Mouse (Mus musculus) lung, postnatal 25 days (tissue): Measurements from ENCODE around the gene Atg9b.
A peak's percentile ranks its signal among the peaks of the same experiment; 100 is the strongest.

Experiments
- DNase-seq: peaks from one replicate; pipeline ENCODE4 v3.0.0; 2022; ENCODE audit warnings: low spot score

The Atg9b gene

DNA sequence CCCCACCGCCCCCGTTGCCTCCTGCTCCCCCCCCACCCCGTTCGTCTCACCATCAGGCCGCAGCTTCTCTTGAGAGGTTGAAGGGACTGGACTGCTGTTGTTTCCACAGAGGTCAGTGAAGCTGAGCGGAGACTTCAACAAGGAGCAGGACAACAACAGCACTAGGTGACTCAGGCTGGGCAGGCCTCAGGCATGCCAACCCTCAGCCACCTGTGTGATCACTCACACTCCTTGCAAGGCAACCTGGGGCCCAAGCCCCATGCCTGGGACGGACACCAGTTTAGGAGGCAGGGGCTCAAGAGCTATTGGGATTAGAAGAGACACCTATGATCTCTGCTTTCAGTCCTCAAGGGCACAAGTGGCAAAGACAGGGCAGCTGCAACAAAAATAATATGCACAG is at the start of gene Atg9b:
Atg9b (minus strand) TSS at position 280 of the 400 bp plus-strand sequence.
- DNase-seq: no peak

DNA sequence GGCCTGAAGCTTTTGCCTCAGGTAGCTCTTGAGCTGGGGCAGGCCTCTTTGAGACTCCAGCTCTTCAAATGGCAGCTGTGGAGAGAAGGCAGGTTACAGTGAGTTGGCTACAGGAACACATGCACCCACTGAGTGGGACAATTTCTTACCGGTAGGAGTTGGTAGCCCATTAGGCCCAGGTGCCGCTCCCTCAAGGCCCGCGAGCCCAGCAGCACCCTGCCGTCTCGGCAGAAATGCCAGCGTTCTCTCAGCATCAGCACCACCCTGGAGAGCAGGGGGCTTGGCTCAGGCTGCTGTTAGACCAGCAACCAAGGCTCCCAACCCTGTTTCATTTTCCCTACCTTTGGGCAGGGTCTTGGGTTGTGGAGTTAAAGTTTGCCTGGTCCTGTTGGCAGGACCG is 49.2 kb upstream of the Atg9b start:
- DNase-seq: no peak

DNA sequence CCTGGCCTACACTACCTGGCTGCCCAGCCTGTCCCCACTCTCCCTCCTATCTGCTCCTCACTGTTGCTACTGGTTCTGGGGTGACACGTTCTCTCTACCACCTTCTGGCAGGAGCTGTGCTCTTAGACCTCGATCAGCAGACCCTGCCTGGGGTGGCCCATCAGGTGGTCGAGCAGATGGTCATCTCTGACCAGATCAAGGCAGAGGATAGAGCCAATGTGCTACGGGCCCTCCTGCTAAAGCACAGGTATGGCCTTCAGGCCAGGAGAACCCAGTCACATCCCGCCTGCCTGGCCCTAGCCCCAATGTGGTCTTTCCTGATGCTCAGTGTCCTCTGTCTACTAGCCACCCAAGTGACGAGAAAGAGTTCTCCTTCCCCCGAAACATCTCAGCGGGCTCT is 42.0 kb upstream of the Atg9b start:
- no peak for DNase-seq

DNA sequence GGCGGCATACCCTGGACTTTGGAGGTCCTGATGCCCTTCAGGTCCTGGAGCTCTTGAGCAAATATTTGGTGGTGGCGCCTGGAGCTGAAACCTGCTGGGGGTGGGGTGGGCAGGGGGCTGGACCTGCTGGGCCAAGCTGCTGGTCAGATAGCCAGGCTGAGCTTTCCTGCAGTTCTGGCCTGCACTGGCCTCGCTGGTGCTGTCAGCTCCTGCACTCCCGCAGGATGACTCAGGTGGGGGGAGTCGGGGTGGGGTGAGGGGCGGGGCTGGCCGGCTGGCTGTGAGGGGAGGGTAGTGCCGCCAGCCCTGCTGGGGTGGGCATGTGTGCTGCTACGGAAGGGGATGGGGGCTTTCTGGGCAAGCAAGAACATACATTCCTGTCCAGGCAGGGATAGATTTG is 36.7 kb upstream of the Atg9b start:
- DNase-seq: no peak

DNA sequence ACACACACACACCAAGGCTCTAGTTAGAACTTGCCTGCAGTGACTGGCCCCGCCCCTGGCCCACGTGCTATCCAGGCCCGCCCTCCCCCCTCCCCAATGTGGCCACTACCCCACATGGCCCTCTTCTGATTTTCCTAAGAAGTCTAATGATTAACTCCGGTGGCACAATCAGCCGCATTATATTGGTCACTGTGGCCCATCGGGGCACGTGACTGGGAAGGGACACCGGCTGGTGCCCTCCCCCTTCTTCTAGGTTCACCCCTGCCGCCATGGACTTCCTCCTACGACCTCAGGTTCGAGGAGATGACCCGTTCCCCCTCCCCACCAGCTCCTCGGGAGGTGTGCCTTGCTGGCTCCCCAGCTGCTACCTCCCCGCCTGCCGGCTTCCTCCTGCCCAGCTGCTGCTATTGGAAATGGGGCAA is 36.0 kb upstream of the Atg9b start:
- DNase-seq: peak; percentile 73

DNA sequence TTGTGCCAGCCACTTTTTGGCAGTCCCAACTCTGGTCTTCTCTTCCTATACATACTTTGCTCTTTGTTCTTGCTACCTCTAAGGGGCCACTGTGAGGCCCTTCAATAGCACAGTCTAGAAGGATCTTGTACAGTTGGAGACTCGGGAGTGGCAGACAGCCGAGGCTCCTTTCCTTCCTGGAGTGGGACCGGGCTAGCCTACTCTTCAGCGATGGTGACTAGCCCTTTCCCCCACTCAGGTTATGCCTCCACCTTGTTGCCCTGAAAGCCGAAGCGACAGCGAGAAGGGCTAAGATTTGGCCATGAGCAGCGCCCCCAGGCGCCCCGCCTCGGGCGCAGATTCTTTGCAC is 35.3 kb upstream of the Atg9b start:
- DNase-seq: no peak

DNA sequence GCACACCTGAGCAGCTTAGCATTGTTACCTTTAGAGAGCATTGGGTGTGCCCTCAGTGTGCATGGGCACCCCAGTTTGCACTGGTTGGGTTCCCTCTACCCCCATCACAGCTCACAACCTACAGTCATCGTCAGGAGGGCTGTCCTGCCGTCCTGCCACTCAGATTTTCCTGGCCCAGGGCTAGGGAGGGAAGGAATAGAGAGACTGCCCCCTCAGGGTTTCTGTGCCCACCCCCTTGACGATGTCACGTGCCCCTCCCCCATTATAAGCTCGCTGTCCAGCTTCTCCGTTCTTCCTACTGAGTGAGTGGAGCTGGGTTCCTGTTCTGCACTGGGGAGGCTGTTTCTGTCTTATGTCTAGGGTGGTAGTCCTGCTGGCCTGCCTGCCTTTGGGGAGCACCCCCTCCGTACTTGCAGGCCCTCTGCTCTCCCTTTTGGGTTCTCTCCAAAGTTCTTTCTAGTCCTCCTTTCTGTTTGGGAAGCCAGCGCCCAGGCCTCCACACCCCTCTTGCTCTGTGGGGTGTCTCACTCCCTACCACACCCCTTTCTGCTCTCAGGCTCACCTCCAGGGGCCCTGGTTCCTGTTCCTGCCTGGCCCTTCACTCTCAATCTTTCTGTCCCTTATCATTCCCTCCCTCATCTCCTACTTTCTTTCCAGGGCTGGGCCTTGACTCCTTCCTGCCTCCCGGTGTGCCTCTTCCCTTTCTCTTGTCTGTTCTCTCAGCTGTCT is 34.8 kb upstream of the Atg9b start:
- no peak for DNase-seq

DNA sequence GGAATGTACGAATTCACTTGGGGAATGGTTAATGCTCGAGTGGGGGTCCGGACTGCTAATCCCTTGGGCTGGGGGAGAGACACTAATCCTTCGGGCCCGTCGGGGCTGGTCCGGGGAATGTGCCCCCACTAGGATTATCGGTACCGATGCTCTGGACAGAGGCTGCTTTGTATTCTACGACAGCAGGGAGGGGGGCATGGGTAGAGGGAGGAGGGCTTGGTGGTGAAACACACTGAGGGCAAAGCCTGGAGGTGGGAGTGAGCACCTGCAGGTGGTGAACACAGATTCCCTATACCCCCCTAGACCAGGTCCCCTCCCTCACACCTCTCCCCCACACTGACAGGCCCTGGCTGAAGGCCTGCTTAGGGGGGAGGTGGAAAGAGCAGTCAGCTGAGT is 34.1 kb upstream of the Atg9b start:
- no peak for DNase-seq

DNA sequence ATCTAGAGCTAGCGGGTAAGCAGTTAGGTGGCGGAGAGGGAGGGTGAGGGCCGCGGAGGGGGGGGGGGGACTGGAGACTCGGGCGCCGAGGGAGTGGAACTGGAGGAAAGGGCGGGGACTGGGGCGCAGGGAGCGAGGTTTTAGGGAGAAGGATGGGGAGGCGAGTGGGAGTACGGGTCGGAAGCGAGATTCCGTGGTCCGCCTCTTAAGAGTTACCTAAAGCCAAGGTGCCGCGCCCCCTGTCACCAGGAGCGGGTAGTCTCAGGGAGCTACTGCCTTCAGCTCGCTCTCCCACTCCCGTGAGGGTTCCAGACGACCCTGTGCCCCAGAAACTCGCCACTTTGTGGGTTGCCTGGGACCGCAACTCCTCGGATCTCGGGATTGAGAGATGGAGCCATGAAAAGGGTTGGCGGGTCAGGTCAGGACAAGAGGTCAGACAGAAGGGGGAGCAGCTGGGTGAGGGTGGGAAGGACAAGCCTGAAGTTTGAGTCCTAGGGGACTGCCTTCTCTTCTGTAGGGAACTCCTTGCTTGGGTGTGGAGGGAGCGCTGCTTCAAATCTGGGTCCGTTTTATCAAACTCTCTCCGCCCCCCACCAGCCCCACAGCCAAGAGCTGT is 33.6 kb upstream of the Atg9b start:
- DNase-seq: peak; percentile 44

DNA sequence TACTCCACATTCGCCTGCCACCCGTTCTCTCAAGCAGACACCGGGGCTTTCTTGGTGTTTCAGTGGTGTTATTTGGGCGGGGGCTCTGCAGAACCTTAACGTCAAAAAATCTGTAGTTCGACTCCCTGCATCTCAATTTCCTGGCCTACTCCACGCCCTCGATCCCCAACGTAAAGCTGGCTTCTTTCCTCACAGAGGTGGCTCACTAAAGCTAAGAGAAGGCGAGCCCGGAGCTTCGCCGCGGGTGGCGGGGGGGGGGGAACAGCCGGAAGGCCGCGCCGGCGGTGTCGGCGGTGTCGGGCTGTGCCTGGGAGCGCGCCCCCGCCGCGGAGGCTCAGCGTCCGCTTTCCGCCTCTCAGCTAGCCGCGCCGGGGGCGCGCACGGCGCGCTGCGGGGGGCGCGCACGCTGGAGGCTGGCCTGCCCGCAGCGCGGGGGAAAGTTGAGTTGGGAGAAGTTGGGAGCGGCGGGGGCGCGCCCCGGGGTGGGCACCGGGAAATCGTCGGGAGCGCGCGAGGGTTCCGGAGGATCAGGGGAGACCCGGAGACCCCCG is 33.0 kb upstream of the Atg9b start:
- peak; percentile 85 for DNase-seq

DNA sequence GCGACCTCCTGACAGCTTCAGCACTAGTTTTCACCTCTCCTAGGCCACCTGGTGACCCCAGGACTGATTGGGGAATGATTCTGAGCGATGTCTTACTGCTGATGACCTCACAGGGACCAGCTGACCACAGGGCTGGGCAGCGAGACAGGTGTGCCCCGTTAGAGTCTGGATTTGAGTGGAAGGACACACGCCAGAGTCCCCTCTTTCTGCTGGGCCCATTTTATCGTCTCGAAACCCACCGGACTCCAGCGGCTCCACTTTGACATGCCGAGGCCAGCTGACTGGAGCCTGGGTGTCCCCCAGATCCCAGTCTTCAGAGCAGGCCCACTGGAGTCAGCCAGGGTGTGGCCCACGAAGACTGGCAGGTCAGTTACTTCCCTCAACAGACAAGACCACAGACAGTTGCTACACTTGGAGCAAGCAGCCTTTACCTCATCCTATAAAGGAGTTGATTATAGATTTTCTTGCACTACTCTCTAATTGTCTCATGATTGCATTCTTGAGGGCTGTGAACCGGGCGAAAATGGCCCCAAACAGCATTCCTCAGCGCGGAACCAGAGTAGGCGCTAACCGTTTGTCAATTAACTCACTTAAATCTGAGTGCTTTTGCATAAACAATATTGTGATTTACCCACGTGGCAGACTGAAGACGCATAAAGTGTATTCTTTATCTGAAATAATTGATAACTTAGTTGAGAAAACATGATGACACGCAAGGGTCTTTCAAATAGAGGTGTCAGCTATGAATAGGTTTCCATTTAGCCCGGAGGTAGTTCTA is 32.2 kb upstream of the Atg9b start:
- no peak for DNase-seq

DNA sequence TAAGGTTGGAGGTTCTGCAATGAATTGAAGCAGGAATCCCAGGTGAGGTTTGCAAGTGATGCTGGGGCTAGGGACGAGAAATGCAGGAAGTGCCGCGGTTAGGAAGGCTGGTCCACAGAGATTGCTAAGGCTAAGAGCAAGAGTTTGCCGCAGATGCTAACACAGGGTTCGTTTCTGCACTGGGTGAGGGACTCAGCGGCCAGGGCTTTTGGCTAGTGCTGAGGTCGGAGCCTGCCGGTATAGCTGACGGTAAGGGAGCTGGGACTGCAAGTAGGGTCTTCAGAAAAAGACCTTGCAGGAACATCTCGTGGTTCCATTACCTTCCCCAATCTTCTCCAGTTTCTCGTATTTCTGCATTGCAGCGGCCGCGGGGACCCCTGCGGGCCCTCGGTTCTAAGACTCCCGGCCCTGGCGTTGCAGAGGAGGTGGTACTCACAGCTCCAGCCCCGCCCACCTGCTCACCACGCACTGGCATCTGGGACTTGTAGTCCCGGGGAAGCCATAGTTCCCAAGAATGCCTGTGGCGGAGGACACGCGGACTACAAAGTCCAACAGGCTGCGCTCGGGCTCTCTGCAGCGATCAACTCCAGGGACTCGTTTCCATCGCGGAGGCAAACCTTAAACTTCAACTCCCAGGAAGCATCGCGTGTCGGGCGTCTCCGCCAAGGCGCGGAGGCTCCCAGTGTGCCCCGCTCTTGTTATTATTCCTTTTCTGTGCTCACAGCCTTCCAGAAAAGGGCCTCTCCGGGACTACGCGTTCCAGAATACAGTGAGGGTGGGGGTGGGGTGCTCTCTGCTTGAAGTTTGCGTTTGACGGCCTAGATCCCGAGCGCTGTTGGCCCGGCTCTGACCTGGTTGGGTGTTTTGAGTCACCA is 31.4 kb upstream of the Atg9b start, which contains the start of the genes Cdk5 and Slc4a2:
Cdk5 (minus strand) TSS at position 402 of the 875 bp plus-strand sequence.
Slc4a2 (plus strand) TSS at position 709 of the 875 bp plus-strand sequence.
- DNase-seq: peak; percentile 99

DNA sequence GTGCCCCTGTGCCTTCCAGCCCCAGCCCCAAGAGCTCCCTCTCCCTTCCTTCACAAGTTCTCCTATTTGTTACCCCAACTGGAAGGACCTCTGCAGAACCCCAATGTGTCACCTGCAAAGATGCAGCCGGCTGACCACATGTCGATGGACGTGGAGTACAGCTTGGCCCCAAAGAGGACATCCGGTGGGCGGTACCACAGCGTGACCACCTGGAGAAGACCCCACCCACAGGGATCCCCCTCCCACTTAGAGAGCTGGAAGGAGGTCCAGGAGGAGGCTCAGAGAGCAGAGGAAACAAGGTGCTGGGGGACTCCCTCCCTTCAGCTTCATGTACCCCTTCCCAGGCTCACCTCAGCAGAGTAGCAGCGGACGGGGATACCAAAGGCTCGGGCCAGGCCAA is 28.4 kb upstream of the Atg9b start:
- DNase-seq: no peak

DNA sequence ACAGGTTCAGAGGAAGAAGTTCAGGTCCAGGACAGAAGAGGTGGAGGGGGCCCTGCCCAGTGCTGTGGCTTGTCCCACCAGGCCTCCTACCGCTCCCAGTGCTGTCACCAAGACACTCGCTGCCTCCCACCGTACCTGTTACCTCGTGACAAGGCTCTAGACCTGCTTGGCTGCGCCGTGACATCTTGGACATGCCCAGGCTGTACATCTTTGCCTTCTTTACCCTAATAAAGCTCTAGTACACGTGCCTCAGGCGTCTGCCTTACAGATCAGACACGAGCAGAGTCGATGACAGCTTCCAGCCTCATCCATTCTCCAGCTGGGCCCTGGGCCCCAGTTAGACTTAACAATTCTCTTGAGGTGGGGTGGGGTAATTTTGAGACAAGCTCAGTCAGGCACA is 25.6 kb upstream of the Atg9b start:
- DNase-seq: no peak

DNA sequence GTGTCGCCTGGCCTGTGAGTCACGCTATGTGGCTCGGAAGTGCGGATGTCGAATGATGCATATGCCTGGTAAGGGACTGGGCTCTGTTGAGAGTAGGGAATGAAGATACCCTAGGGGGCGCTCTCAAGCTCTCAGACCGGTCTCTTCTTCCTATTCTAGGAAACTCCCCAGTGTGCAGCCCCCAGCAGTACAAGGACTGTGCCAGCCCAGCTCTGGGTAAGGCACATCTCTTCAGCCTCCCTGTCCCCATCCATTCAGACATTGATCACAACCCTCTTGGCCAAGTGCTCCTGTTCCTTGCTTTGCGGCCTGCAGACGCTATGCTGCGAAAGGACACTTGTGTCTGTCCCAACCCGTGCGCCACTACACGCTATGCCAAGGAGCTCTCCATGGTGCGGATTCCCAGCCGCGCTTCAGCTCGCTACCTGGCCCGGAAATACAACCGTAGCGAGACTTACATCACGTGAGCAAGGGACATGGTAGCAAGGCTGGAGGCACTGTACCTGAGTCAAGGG is 24.3 kb upstream of the Atg9b start:
- peak; percentile 68 for DNase-seq

DNA sequence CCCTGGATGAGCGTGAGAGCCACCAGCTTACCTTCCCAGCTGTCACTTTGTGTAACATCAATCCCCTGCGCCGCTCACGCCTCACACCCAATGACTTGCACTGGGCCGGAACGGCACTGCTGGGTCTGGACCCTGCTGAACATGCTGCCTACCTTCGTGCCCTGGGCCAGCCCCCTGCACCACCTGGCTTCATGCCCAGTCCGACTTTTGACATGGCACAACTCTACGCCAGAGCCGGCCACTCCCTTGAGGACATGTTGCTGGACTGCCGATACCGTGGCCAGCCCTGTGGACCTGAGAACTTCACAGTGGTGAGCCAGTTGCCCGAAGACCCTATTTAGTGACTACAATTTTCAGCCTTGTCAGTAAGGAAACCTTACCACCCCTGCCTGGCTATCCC is 22.0 kb upstream of the Atg9b start:
- DNase-seq: no peak

DNA sequence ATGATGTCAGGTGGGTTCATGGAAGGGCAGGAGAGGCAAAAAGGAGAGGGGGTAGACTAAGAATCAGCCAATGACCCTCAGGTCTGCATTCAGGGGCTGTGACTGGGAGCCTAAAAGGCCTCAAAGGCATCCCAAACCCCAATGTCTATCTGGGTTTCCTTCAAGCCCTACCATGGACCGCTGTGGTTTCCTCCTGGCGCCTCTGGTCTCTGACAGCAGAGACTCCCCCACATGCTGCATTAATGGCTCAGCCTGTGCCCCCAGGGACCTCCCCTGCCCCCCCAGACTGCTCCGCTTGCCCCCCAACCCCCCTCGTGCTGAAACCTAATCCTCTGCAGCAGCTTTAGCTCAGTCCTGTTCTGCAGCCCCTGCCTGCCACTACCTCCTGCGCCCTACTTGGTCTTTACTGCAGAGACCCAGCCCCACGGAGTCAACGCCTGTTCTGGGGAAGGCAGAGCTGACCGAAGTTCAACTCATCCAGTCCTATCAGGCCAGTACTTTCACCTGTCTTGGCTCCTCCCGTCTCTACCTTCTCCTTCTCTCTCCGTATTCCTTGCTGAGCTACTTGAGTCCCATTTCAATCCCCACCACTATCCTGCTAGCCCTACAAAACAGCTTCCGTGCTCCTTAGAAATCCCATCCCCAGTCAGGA is 21.2 kb upstream of the Atg9b start, which contains the start of gene Asic3:
Asic3 (plus strand) TSS at position 351 of the 652 bp plus-strand sequence.
- no peak for DNase-seq

DNA sequence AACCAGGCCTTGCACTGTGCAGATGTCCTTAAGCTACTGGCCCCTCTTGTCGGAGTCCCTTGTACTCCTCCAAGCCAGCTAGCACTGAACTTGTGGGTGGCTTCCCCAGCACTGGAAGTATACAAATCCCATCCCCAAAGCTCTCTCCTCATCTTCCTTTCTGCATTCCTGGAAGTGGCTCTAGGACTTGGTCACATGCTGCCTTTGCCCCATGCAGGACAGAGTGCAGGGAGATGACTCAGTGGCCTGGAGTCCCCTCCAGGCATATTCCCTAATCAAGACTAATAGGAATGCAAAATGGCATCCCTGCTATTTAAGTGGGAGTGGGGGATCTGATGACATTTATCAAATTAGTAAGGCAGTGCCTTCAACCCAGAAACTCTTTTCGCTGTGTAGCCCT is 20.1 kb upstream of the Atg9b start:
- no peak for DNase-seq

DNA sequence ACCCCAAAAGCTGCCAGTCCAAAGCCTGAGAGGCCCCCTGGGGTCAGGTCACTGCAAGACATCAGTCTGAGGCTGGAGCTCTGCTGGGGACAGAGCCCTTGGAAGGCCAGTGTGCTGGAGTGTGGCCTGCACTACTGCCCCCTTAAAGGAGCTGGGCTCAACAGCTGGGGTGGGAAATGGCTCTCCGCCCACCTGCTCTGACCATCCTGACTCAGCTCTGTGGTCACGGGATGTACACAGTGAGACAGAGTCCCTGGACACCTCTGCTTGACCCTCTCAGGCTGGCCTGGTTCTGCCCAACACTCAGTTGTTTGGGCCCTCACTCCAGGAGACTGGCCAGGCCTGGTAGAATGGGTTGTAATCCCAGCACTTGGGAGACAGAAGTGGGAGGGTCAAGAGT is 17.5 kb upstream of the Atg9b start:
- no peak for DNase-seq

DNA sequence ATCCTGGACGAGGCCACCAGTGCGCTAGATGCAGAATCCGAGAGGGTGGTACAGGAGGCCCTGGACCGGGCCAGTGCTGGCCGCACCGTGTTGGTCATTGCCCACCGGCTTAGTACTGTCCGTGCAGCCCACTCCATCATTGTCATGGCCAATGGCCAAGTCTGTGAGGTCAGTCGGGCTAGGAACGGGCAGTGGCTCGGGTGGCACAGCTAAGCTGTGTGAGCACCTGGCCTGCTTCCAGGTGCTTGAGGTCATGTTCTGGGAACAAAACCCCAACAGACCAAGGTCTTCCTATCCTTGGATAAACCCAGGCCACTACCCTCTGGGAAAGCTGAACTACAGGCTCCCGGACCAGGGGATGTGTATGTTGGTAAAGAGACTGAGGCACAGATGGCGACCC is 16.7 kb upstream of the Atg9b start:
- no peak for DNase-seq

DNA sequence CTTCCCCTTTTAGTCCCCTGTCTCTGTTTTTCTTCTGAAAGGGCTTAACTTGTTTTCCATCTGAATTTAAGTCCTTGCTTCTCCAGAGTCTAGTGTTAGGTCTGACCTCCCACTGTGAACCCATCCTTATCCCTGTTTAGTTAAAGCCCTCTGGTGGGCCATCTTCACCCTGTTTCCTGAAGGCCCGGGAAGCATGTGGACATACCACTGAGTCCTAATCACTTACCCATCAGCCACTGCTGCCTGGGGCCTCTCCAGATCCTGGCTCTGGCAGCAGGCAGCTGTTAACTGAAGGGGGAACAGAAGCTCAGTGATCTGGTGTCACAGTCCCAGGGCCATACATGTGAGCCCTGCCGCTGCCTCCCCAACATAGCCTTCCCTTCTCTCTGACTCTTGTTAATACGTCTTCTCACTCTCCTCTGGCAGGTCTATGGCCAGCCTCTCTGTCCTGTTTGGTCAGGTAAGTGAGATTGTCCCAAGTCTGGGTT is 13.5 kb upstream of the Atg9b start:
- no peak for DNase-seq
